17 mouse cellular contexts compared by ENCODE assay signal in the genomic region with DNA sequence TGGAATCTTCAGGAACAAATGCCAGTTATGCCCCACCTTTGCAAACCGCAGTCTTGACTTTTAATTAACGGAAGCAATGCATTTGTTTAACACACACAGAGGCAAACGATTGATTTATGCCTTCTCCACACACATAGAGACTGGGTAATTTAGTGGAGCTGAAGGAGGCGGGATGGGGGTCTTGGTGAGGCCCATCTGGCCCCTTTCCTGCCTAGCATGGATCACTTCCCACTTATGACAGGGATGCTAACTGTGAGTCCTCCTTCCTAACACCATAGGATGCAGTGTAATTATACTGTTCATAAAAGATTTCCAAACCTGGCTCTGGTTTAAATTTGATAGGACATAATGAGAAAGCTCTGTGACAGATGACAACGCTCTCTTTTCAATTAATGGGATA.
"Had no signal": no experiment of that assay in that cellular context is flagged by ENCODE, and none has a peak within 500 bp of the region (broad histone marks: within the 10 kb centered on the region; RNA-seq: fewer than 3 reads in every experiment).

No protein-coding gene starts in this region.

- H3K4me1 ChIP-seq: kidney, embryonic 15.5 days had no signal

- H3K27me3 ChIP-seq: kidney, embryonic 15.5 days; limb, embryonic 12.5 days; limb, embryonic 15.5 days; midbrain, embryonic 13.5 days had no signal

- ATAC-seq: liver, postnatal 0 days; lung, postnatal 0 days; midbrain, embryonic 13.5 days had no signal

- H3K9ac ChIP-seq: kidney, embryonic 15.5 days; limb, embryonic 12.5 days; limb, embryonic 15.5 days; liver, embryonic 14.5 days; liver, postnatal 0 days; lung, embryonic 14.5 days; midbrain, embryonic 13.5 days had no signal

- H3K4me3 ChIP-seq: kidney, embryonic 15.5 days; left cerebral cortex, adult 2 months; limb, embryonic 12.5 days; limb, embryonic 15.5 days; midbrain, embryonic 13.5 days had no signal

- H3K36me3 ChIP-seq: kidney, embryonic 15.5 days; limb, embryonic 12.5 days; limb, embryonic 15.5 days; midbrain, embryonic 13.5 days had no signal

- H3K9me3 ChIP-seq: kidney, embryonic 15.5 days; limb, embryonic 12.5 days; limb, embryonic 15.5 days; midbrain, embryonic 13.5 days had no signal

- DNase-seq: kidney, adult 8-10 months; kidney, postnatal 10 days; kidney, postnatal 36 days; layer of hippocampus, postnatal 36 days; liver, postnatal 0 days; lung, embryonic 14.5 days; thymus, adult 18-20 months; thymus, postnatal 36 days had no signal

- H3K27ac ChIP-seq: kidney, embryonic 15.5 days; left cerebral cortex, adult 2 months; limb, embryonic 12.5 days; limb, embryonic 15.5 days; liver, embryonic 14.5 days; macrophage; midbrain, embryonic 13.5 days had no signal

- H3K4me2 ChIP-seq: kidney, embryonic 15.5 days; limb, embryonic 12.5 days; limb, embryonic 15.5 days; liver, embryonic 11.5 days; lung, embryonic 14.5 days; midbrain, embryonic 13.5 days had no signal
